Mouse (Mus musculus): ENCODE results near the gene Tas2r105. TPM values are rescaled to one million over a fixed set of nuclear protein-coding genes. Genes with fewer than 3 reads are reported as not detected.

The Tas2r105 gene
- total RNA-seq (2021): not detected
- long read RNA-seq, experiment 1: 0 reads
- long read RNA-seq, experiment 2: 0 reads

- DNase-seq (ENCODE audit: low spot score): no peak
These were observed at the start of gene Tas2r105 for GRCm38 (mm10) chr6:131687395-131687794. Tas2r105 (minus strand) TSS chr6:131687495.

DNA sequence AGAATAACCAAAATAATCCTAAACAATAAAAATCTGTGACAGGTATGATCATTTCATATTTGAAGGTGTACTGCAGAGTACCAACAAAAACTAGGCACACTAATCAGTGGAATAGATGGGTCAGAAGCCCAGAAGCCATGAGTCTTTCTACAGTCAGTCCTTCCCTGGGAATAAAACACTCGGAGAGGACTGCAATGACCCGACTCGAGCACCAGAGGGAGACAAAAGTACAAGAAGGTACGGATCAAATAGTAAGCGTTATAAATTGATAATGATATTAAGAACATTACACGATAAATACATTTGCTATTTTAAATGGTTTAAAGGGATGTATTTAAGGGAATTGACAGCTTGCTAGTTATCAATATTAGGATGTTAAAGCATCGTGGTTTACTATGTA lies 25.5 kb upstream of the Tas2r105 start:
- DNase-seq (ENCODE audit: low spot score): no peak

DNA sequence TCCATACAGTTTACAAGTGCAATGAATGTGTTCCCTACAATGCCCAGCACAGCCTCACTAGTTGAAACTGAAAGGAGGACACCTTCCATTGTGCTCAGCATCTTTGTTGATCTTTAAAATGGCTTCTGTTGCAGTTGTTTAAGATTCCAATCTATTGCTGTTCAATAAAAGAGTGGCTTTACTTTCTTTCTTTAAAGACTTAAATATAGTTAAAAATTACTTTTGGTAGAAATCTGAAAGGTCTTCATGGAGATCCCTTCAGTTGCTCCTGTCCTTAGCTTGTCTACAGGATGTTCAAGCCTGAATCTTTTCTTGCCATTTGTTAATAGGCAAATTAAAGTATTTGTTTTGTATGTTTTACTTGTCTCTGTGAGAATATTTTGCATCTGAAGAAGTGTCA lies 2.7 kb upstream of the Tas2r105 start, which contains the start of gene Tas2r114:
TSS of gene Tas2r114 (minus strand) at position 101 of the 400 bp plus-strand sequence.
- DNase-seq (ENCODE audit: low spot score): no peak

GRCm38 (mm10) chr6:131685644-131686043 lies 1.7 kb downstream of the Tas2r105 start, which contains the start of gene Tas2r104:
Tas2r104 (minus strand) TSS chr6:131685744.
- DNase-seq (ENCODE audit: low spot score): no peak

DNA sequence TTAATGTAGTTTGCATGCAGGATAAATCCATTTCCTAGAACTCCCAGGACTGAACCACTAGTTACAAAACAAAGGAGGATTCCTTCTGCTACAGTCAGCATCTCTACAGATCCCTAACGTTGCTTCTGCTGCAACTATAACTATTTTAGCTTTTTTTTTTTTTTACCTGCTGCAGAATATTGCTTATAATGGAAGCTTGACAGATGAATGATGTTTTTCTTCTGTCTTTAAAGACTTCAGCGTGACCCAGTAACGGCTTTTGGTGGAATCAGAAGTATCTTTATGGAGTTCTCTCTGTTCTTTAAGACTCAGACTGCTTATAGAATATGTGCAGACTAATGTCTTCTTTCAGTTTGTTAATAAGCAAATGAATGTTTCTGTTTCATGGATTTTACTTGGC lies 8.5 kb downstream of the Tas2r105 start, which contains the start of gene Tas2r106:
TSS of gene Tas2r106 (minus strand) at position 101 of the 400 bp plus-strand sequence.
- no peak for DNase-seq (ENCODE audit: low spot score)

DNA sequence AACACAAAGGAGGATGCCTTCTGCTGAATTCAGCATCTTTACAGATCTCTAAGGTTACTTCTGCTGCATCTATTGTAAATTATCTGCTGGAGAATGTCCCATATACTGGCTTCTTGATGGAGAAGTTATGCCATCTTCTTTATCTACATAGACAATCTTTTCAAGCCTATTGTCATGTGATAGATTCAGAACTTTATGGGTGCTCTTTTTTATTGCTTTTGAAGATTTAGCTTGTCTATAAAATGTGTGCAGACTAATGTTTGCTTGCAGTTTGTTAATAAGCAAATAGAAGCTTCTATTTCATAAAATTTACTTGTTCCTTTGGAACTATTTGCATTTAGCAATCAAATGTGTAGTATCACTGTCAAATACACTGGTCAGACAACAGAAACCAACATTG lies 27.2 kb downstream of the Tas2r105 start, which contains the start of gene Tas2r107:
TSS of gene Tas2r107 (minus strand) at position 101 of the 400 bp plus-strand sequence.
- DNase-seq (ENCODE audit: low spot score): no peak

Other genes starting within 250 kb of the Tas2r105 start
- not detected for gene 5430401F13Rik, start 201.1 kb downstream of the Tas2r105 start, total RNA-seq (2021)
- not detected for gene Gm6619, start 201.1 kb downstream of the Tas2r105 start, total RNA-seq (2021)
- not detected for gene Tas2r130, start 56.6 kb downstream of the Tas2r105 start, total RNA-seq (2021)
- gene Tas2r107, start 27.3 kb downstream of the Tas2r105 start, total RNA-seq (2021): not detected
- gene Tas2r106, start 8.6 kb downstream of the Tas2r105 start, total RNA-seq (2021): not detected
- gene Tas2r104, start 1.8 kb downstream of the Tas2r105 start, total RNA-seq (2021): not detected
- gene Tas2r114, start 2.6 kb upstream of the Tas2r105 start, total RNA-seq (2021): not detected

Data from gastrocnemius, adult 18-20 months (tissue).